Mouse (Mus musculus): ENCODE measurements around the gene Cd40.

Cd40 gene

GRCm38 (mm10) chr2:165054888-165055852 is at the start of gene Cd40:
TSS of gene Cd40 (plus strand) at chr2:165055627.
- no peak for DNase-seq (ENCODE audit: low read depth, low spot score)

- DNase-seq (ENCODE audit: low read depth, low spot score) = no peak
These were observed 48.6 kb upstream of the Cd40 start for GRCm38 (mm10) chr2:165006813-165007212.

GRCm38 (mm10) chr2:165007986-165008385 is 47.4 kb upstream of the Cd40 start:
- no peak for DNase-seq (ENCODE audit: low read depth, low spot score)

- DNase-seq (ENCODE audit: low read depth, low spot score) = no peak
These were observed 46.3 kb upstream of the Cd40 start for GRCm38 (mm10) chr2:165009161-165009560.

GRCm38 (mm10) chr2:165009581-165009980 is 45.8 kb upstream of the Cd40 start:
- no peak for DNase-seq (ENCODE audit: low read depth, low spot score)

- DNase-seq (ENCODE audit: low read depth, low spot score) = no peak
These were observed 45.1 kb upstream of the Cd40 start for GRCm38 (mm10) chr2:165010351-165010750.

GRCm38 (mm10) chr2:165014935-165015334 is 40.5 kb upstream of the Cd40 start:
- DNase-seq (ENCODE audit: low read depth, low spot score) = no peak

GRCm38 (mm10) chr2:165020490-165020889 is 34.9 kb upstream of the Cd40 start:
- no peak for DNase-seq (ENCODE audit: low read depth, low spot score)

- no peak for DNase-seq (ENCODE audit: low read depth, low spot score)
These were observed 28.3 kb upstream of the Cd40 start for GRCm38 (mm10) chr2:165027163-165027562.

GRCm38 (mm10) chr2:165032533-165032932 is 22.9 kb upstream of the Cd40 start:
- no peak for DNase-seq (ENCODE audit: low read depth, low spot score)

GRCm38 (mm10) chr2:165033306-165033705 is 22.1 kb upstream of the Cd40 start:
- no peak for DNase-seq (ENCODE audit: low read depth, low spot score)

- DNase-seq (ENCODE audit: low read depth, low spot score) = peak; percentile 94
These were observed 21.0 kb upstream of the Cd40 start, which contains the start of gene Ncoa5 for GRCm38 (mm10) chr2:165034131-165035057. TSS of gene Ncoa5 (minus strand) at chr2:165034867.

- DNase-seq (ENCODE audit: low read depth, low spot score) = no peak
These were observed 20.4 kb upstream of the Cd40 start for GRCm38 (mm10) chr2:165035058-165035431.

- DNase-seq (ENCODE audit: low read depth, low spot score) = no peak
These were observed 18.0 kb upstream of the Cd40 start for GRCm38 (mm10) chr2:165037415-165037814.

- DNase-seq (ENCODE audit: low read depth, low spot score) = no peak
These were observed 13.3 kb upstream of the Cd40 start for GRCm38 (mm10) chr2:165042126-165042525.

GRCm38 (mm10) chr2:165043090-165043636 is 12.3 kb upstream of the Cd40 start:
- peak; percentile 32 for DNase-seq (ENCODE audit: low read depth, low spot score)

GRCm38 (mm10) chr2:165043729-165044128 is 11.7 kb upstream of the Cd40 start:
- DNase-seq (ENCODE audit: low read depth, low spot score) = no peak

GRCm38 (mm10) chr2:165049044-165049443 is 6.4 kb upstream of the Cd40 start:
- no peak for DNase-seq (ENCODE audit: low read depth, low spot score)

- DNase-seq (ENCODE audit: low read depth, low spot score) = no peak
These were observed 4.4 kb upstream of the Cd40 start for GRCm38 (mm10) chr2:165050826-165051548.

- DNase-seq (ENCODE audit: low read depth, low spot score) = no peak
These were observed 3.9 kb upstream of the Cd40 start for GRCm38 (mm10) chr2:165051566-165051965.

- DNase-seq (ENCODE audit: low read depth, low spot score) = no peak
These were observed 478 bp downstream of the Cd40 start for GRCm38 (mm10) chr2:165055905-165056304.
